Mouse (Mus musculus) midbrain, embryonic 11.5 days (tissue): ENCODE data around the gene Peli3. TPM values are rescaled to one million over a fixed set of nuclear protein-coding genes. Genes with fewer than 3 reads are reported as not detected.
A peak's percentile ranks its signal among the peaks of the same experiment; 100 is the strongest.
"Not testable (repeated sequence)": the region's sequence is repeated elsewhere in the genome, so short reads cannot be mapped to it uniquely, and the experiment has no call there.

Source experiments
- ATAC-seq: fragments of 200-750 bp; cut with Nextera tagmentation; 2 replicates; pipeline ENCODE4 v1.8.0; 2017; ENCODE audit warnings: moderate TSS enrichment, moderate library complexity; ENCODE audit not compliant: low FRiP score
- DNase-seq: peaks from one replicate; pipeline ENCODE4 v3.0.0; 2015; ENCODE audit warnings: low spot score; ENCODE audit errors: missing footprints
- H3K27ac ChIP-seq: fragments of 300-500 bp; sonication (generic); 2 replicates; pipeline ENCODE4 v1.5.1; 2014; ENCODE audit warnings: low read depth, low read length
- H3K27me3 ChIP-seq: fragments of 300-500 bp; sonication (generic); 2 replicates; pipeline ENCODE4 v1.6.1; 2014; ENCODE audit warnings: mild to moderate bottlenecking, low read length, moderate library complexity, mixed read lengths; ENCODE audit not compliant: control insufficient read depth, insufficient read depth
- H3K36me3 ChIP-seq: fragments of 300-500 bp; sonication (generic); 2 replicates; pipeline ENCODE4 v1.6.1; 2014; ENCODE audit warnings: mild to moderate bottlenecking, low read length, moderate library complexity, mixed read lengths; ENCODE audit not compliant: control insufficient read depth, insufficient read depth
- H3K4me1 ChIP-seq: fragments of 300-500 bp; sonication (generic); 2 replicates; pipeline ENCODE4 v1.6.1; 2014; ENCODE audit warnings: low read length; ENCODE audit not compliant: control insufficient read depth, insufficient read depth
- H3K4me2 ChIP-seq: fragments of 300-500 bp; sonication (generic); 2 replicates; pipeline ENCODE4 v1.6.1; 2014; ENCODE audit warnings: mild to moderate bottlenecking, moderate library complexity
- H3K4me3 ChIP-seq: fragments of 300-500 bp; sonication (generic); 2 replicates; pipeline ENCODE4 v1.5.1; 2014; ENCODE audit warnings: low read depth, low read length
- H3K9ac ChIP-seq: fragments of 300-500 bp; sonication (generic); 2 replicates; pipeline ENCODE4 v1.6.1; 2014; ENCODE audit warnings: low read length
- H3K9me3 ChIP-seq: fragments of 300-500 bp; sonication (generic); 2 replicates; pipeline ENCODE4 v1.6.1; 2016; ENCODE audit warnings: low read length; ENCODE audit not compliant: control insufficient read depth
- WGBS: fragments of 180-500 bp; shearing (Covaris S2); extraction: QIAGEN DNeasy Blood & Tissue Kit; methylation state at CpG from one replicate; pipeline ENCODE4 v1.1.7; 2014; 5-methylcytosine and 5-hydroxymethylcytosine counted together
- polyA plus RNA-seq: library from polyadenylated mRNA; unstranded; fragments of >200 nt; fragmentation: Nextera tagmentation; extraction: Ambion mirVana; gene quantifications from 2 replicates; pipeline ENCODE4 v1.2.1, GENCODE M21; 2014

Peli3 gene
- polyA plus RNA-seq, 1 experiment from 2014 or later: 1.5 TPM

- H3K27me3 ChIP-seq: no peaks in the 10 kb centered on the region
- H3K4me3 ChIP-seq: peak within 1 kb of the TSS; percentile 93
- no peaks in the 10 kb centered on the region for H3K9me3 ChIP-seq
- H3K9ac ChIP-seq: peak within 1 kb of the TSS; percentile 90
- peaks cover 11% of the 10 kb centered on the region for H3K36me3 ChIP-seq
- H3K4me1 ChIP-seq: peaks cover 6% of the 10 kb centered on the region
- ATAC-seq (peak; percentile 97), DNase-seq (peak; percentile 99)
- under 1% methylated on average over 34 of the region's 34 CpGs for WGBS
- H3K27ac ChIP-seq: peak within 1 kb of the TSS; percentile 52
- peak within 1 kb of the TSS; percentile 69 for H3K4me2 ChIP-seq
These were observed 19.1 kb upstream of the Peli3 start, which contains the start of gene Mrpl11 for GRCm38 (mm10) chr19:4961928-4962601. TSS of gene Mrpl11 (plus strand) at chr19:4962147.

GRCm38 (mm10) chr19:4948641-4949040, 5.7 kb upstream of the Peli3 start:
- not testable (repeated sequence) for ATAC-seq, H3K36me3 ChIP-seq, DNase-seq, H3K9ac ChIP-seq, H3K4me3 ChIP-seq, H3K27ac ChIP-seq, H3K27me3 ChIP-seq, H3K9me3 ChIP-seq, H3K4me1 ChIP-seq, H3K4me2 ChIP-seq
- WGBS: 85% methylated on average over 9 of the region's 9 CpGs

- 42% methylated on average over 6 of the region's 6 CpGs for WGBS
- Histone ChIP-seq H3K4me3 (no peak overlapping the region), H3K36me3 (no peaks in the 10 kb centered on the region), H3K27me3 (peaks cover 8% of the 10 kb centered on the region; the same call in 1 of the 2 replicates), H3K4me1 (peaks cover 4% of the 10 kb centered on the region; the same call in 1 of the 2 replicates), H3K4me2 (no peak overlapping the region), H3K9ac (no peak overlapping the region), H3K9me3 (no peaks in the 10 kb centered on the region), H3K27ac (no peak overlapping the region)
- DNase-seq (no peak), ATAC-seq (no peak)
These were observed 2.6 kb upstream of the Peli3 start for GRCm38 (mm10) chr19:4945540-4945939.

GRCm38 (mm10) chr19:4943253-4943588, 294 bp upstream of the Peli3 start:
- Histone ChIP-seq H3K27ac (no peak overlapping the region), H3K27me3 (peaks cover 8% of the 10 kb centered on the region; the same call in 1 of the 2 replicates), H3K9me3 (no peaks in the 10 kb centered on the region), H3K4me1 (peaks cover 4% of the 10 kb centered on the region; the same call in 1 of the 2 replicates), H3K4me2 (peak overlapping the region; percentile 99), H3K4me3 (peak overlapping the region; percentile 58), H3K36me3 (no peaks in the 10 kb centered on the region), H3K9ac (peak overlapping the region; percentile 63)
- WGBS: 8% methylated on average over 13 of the region's 13 CpGs
- DNase-seq (no peak), ATAC-seq (no peak)

DNA sequence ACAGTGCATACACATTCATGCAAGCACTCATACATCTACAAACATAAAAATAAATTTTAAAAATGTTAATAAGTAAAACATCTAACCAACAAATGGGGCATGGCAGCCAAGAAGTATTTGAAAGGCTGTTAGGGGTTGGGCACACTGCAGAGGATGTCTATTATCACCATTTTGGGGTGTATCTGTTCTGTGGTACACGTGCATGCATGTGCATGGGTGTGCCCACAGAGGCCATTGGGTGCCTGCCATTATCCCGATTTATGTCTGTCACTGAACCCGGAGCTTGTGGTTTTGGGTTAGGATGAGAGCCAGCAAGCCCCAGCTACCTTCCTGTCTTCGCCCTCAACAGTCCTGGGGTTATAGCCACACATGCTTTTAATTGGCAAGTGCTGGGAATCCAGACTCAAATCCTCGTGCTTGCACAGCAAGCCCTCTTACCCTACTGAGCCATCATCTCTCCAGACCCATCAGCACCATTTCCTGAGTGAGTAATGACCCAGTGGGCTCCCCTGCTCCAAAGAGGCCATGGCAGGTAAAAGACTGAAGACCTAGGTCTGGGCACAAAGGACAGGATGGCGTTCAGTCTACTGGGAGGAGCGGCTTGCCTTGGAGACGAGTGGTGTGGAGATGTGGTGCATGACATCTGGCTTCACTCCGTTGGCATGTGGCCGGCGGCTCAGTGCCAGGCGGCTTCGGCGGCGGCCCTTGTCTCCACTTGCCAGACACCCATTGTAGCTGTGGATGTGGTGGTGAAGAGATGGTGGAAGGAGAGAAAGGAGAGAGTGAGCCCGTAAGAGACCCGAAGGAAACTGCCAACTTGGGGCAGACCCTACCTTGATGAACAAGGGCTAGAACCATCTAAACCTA, 5.2 kb downstream of the Peli3 start:
- 90% methylated on average over 17 of the region's 17 CpGs for WGBS
- peaks cover 8% of the 10 kb centered on the region; the same call in 1 of the 2 replicates for H3K27me3 ChIP-seq
- H3K4me3 ChIP-seq: no peak overlapping the region
- DNase-seq: no peak
- no peak for ATAC-seq
- H3K9me3 ChIP-seq: no peaks in the 10 kb centered on the region
- H3K36me3 ChIP-seq: no peaks in the 10 kb centered on the region
- no peak overlapping the region for H3K9ac ChIP-seq
- H3K27ac ChIP-seq: no peak overlapping the region
- peaks cover 4% of the 10 kb centered on the region; the same call in 1 of the 2 replicates for H3K4me1 ChIP-seq
- H3K4me2 ChIP-seq: no peak overlapping the region

DNA sequence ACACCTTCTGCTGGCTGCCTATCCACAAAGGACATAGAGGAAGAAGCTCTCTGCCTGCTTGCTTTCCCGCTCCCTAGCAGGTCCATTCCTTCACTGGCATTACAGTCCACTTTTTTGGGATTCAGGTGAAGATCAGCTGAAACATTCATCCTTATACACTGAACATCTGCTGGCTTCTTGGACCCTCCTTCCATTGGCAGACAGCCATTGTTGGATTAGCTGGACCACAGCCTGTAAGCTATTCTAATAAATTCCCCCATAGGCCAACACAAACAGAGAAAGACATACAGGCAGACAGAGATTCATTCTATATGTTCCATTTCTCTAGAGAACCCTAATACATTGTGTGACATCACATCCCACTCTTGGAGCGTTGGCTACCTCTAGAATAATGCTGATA, 6.0 kb downstream of the Peli3 start:
- ATAC-seq: no peak
- H3K4me1 ChIP-seq: no peaks in the 10 kb centered on the region
- no peaks in the 10 kb centered on the region for H3K9me3 ChIP-seq
- peaks cover 2% of the 10 kb centered on the region; the same call in 1 of the 2 replicates for H3K27me3 ChIP-seq
- peak; percentile 69 for DNase-seq
- no peaks in the 10 kb centered on the region for H3K36me3 ChIP-seq
- H3K4me2 ChIP-seq: no peak overlapping the region
- H3K4me3 ChIP-seq: no peak overlapping the region
- 81% methylated on average over 2 of the region's 2 CpGs for WGBS
- H3K27ac ChIP-seq: no peak overlapping the region
- no peak overlapping the region for H3K9ac ChIP-seq

GRCm38 (mm10) chr19:4928781-4929180, 14.1 kb downstream of the Peli3 start:
- Histone ChIP-seq H3K4me2 (peak overlapping the region; percentile 73), H3K27me3 (no peaks in the 10 kb centered on the region), H3K4me3 (peak overlapping the region; percentile 58), H3K27ac (no peak overlapping the region; the same call in 1 of the 2 replicates), H3K9ac (peak overlapping the region; percentile 76), H3K4me1 (peaks cover 11% of the 10 kb centered on the region; the same call in 1 of the 2 replicates), H3K36me3 (peaks cover 8% of the 10 kb centered on the region), H3K9me3 (no peaks in the 10 kb centered on the region)
- WGBS: 63% methylated on average over 5 of the region's 5 CpGs
- DNase-seq (no peak), ATAC-seq (peak; percentile 28)

GRCm38 (mm10) chr19:4927904-4928531, 14.9 kb downstream of the Peli3 start, which contains the start of gene Dpp3:
TSS of gene Dpp3 (minus strand) at chr19:4928287.
- Histone ChIP-seq H3K27ac (peak within 1 kb of the TSS; percentile 70), H3K9ac (peak within 1 kb of the TSS; percentile 76), H3K27me3 (no peaks in the 10 kb centered on the region), H3K4me1 (peaks cover 11% of the 10 kb centered on the region; the same call in 1 of the 2 replicates), H3K4me2 (peak within 1 kb of the TSS; percentile 73), H3K9me3 (no peaks in the 10 kb centered on the region), H3K36me3 (peaks cover 12% of the 10 kb centered on the region), H3K4me3 (peak within 1 kb of the TSS; percentile 58)
- under 1% methylated on average over 32 of the region's 32 CpGs for WGBS
- ATAC-seq: peak; percentile 98
- peak; percentile 99 for DNase-seq
